Mouse (Mus musculus) left cerebral cortex, adult 9 months (tissue): ENCODE measurements at regions not wholly inside any gene's neighbourhood (a gene's known extent, or its start where the extent isn't known, plus 50 kb on each side); places are given as distances from the start of the nearest gene placed in this dataset.

Experiments
- DNase-seq, 2 experiments: peaks; one replicate each; pipeline ENCODE4 v3.0.0; 2022; ENCODE audit warnings: low spot score in 2 of 2

GRCm38 (mm10) chr8:126854121-126855055, 91.3 kb downstream of the Tomm20 start:
- DNase-seq = no peak

GRCm38 (mm10) chr8:126852663-126853390, 92.8 kb downstream of the Tomm20 start:
- DNase-seq = no peak

GRCm38 (mm10) chr8:126852184-126852583, 93.5 kb downstream of the Tomm20 start:
- no peak for DNase-seq

DNA sequence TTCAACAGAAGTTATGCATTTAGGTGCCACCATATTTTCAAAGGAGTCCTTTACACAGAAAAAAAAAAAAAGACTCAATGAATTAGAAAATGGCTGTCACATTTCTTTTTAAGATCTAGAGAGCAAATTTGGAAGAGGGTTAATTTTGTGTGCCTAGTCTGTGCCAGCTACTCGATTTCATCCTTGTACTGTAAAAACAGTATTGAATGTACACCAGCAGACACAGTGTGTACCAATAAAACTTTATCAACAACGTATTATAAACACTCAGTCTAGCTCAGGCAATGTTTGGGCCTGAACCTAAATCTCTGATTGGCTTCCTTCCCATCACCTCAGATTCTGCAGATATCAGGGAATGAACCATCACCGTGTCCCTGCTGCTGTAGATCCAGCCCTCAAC, 93.9 kb downstream of the Tomm20 start:
- DNase-seq = no peak

DNA sequence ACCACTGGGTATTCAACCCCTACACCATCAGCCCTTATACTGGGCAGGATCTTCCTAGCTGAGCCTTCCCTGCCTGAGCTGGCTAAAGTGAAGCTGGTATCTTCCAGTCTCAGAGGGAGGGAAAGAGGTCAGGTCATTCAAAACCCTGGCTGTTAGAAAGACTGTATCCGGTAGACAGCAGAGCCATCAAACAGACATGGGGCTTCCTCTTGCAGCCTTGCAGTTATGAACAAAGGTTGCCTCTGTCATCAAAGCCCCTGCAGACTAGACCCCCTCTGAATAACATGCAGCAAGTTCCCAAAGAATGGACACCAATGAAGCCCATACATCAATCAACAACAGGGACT, 95.5 kb downstream of the Tomm20 start:
- DNase-seq = no peak

DNA sequence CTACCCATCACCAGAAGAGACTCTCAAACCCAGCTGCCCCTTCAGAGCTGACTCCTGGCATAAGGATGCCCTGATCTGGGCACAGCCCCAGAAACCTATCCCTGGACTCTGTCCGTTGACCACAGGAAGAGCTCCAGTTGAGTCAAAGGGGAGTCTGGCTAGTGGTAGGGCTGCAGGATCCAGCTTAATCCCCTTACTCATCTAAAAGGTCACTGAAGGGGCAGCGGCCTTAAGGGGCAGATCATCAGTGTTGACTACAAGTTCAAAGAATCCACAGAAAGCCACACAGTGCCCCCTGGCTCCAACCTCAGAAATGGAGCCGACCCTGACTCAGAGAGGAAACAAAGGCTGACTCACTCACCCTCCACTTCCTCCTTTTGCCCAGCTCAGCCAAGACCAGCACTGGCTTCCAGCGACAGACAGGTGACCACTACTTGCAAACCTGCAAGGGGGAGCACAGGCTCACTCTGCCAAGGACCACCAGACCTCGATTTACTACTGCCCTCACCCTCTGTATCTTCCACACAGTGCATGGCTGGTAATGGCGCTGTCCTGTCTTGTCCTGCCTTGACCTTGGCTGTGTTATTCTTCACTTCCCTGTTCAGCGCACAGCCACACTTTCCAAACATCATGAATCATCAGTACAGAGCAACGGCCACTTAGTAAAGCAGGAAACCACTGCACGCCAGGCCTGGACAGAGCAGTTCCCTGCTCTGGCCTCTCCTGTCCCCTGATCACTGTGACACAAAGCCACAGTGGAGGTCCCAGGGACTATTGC, 96.0 kb downstream of the Tomm20 start:
- no peak for DNase-seq

DNA sequence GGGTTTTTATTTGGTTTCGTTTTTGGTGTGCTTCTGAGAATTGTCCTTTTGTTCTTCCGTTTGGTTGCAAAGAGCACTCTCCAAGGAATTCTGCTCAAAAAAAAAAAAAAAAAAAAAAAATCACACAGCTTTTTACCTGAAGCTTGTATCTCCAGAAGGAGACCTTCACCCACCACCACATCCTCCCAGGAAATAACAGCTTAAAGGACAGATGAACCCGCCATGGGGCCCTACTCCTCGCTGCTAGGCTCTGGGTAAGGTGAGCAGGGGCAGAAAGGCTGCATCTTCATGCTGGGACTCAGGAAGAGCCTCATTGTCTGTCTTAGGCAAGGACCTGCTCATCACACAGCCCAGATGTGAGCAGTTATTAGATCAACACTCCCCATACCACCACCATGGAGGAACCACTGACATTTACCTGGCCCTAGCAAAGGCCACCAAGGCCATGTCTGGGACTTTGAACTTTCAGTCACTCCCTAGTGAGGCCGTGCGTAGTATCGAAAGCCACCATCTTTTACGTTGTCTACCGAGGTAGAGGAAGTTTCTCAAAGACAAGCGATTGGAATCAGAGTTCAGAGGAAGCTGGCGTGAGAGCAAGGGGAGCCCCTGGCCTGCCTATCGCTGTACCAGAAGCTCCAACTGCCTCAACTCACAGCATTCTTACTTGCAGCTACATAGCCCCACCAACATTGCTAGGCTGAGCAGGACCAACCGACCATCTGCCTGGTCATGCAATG, 97.1 kb downstream of the Tomm20 start:
- DNase-seq = no peak

GRCm38 (mm10) chr8:126847664-126848353, 97.8 kb downstream of the Tomm20 start:
- no peak for DNase-seq

GRCm38 (mm10) chr8:126846188-126846565, 99.5 kb downstream of the Tomm20 start:
- no peak for DNase-seq

DNA sequence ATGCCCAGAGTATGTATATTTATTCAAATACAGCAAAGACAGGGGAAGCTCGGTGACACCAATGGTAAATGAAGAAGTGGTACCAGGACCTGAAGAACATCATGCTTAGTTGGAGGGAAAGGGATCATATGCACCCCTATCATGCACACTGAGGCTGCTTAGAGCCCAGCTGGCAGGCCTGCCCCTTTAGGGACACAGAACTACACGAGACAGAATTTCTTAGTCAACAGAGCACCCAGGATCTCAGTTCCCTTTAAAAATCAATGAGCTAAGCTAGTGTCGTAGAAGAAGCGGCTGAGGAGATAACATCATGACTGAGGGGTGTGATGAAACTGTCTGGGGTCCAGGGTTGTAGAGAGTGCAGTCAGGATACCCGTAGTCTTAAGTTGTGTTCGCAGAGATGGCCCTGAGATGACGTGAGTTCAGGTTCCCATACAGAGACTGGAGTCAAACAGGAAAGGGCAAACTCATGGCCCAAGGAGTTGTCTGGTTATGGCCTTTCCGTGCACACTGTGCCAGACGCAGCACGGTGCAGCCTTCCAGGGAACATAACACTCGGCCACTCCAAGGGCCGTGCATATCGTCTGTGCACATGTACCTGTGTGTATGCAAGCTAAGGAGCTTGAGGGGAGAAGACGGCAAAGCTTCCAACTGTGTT, 100.0 kb downstream of the Tomm20 start:
- DNase-seq = no peak

DNA sequence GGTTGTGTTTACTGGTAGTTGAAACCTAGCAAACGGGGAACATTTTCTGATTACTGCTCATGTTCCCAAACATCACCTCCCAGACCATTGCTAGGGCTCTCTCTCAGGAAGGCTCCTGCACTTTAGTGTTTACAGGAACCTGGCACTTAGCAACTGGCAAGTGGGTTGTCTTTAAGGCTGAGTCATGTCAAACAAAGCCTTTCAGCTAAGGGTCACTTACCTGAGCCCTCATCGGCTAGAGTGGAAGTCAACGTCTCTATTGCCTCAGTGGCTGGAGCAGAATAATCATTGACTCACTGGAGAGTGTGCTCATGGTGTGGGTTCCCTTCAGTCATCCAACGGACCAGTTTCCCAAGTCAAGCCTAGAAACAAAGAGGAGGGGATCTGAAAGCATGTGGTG, 101.0 kb downstream of the Tomm20 start:
- DNase-seq = no peak

GRCm38 (mm10) chr8:126841187-126841586, 104.5 kb downstream of the Tomm20 start:
- no peak for DNase-seq

- peak; percentile 63 to 82 for DNase-seq
Measured at GRCm38 (mm10) chr8:126839712-126840355, 105.8 kb downstream of the Tomm20 start.

DNA sequence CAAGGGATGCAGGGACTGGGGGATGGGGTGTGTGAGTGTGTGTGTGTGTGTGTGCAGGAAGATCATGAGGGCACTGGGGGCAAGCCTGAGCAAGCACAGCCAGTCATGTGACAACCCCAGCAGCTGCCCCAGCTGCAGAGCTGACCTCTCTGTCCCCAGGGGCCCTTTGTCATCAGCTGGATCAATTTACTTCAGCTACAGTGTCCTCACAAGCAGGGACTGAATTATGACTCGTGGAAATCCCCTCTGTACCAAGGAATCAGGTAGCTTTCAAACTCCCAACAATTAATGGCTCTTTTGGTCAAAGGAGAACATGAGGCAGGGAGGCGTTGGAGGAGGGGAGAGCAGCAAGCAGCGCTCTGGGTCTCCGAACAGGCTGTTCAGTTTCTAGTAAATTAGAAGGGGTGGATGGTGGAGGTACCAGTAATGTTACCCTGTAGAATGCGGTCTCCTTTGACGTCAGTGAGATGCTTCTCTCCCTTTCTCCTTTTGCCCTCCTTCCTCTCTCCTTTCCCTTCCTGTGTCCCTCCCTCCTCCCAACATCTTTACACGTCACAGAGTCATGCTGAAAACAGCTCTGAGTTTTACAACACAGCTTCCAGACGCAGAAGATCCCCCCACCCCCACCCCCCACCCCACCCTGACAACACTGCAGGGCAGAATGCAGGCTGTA, 106.5 kb downstream of the Tomm20 start:
- DNase-seq = no peak

GRCm38 (mm10) chr8:126838228-126838627, 107.4 kb downstream of the Tomm20 start:
- DNase-seq = no peak

- DNase-seq = no peak
Measured at GRCm38 (mm10) chr8:126837318-126838025, 108.2 kb downstream of the Tomm20 start.

DNA sequence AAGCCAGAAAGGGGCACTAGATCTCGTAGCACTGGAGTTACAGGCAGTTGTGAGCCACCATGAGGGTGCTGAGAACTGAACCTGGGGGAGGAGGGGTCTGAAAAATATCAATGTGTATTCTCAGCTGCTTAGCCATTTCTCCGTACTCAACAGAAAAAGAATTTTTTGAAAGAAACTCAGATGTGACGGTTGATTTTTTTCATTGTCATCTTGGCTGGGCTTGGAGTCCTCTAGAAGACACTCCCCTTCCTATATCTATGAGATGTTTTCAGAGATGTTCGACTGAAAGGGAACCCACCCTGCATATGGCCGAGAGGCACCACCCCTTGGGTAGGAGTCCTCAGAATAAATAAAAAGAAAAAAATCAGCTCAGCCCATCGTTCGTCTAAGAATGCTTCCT, 110.1 kb downstream of the Tomm20 start:
- no peak for DNase-seq
